Mouse (Mus musculus) gastrocnemius, postnatal 4 days (tissue): ENCODE measurements around the gene Cacng7. TPM values are rescaled to one million over a fixed set of nuclear protein-coding genes. Genes with fewer than 3 reads are reported as not detected.
A peak's percentile ranks its signal among the peaks of the same experiment; 100 is the strongest.

Experiments
- DNase-seq, 2 experiments: peaks; one replicate each; pipeline ENCODE4 v3.0.0; 2021 to 2022; ENCODE audit warnings: low spot score in 2 of 2, mixed read lengths in 2 of 2
- total RNA-seq, 2 experiments: library from RNA; stranded (reverse); gene quantifications; 2 replicates each; pipeline ENCODE4 v1.2.3; 2021

Cacng7 gene
- total RNA-seq, 2 experiments from 2014 or later, result 18.9 to 20.5 TPM

DNA sequence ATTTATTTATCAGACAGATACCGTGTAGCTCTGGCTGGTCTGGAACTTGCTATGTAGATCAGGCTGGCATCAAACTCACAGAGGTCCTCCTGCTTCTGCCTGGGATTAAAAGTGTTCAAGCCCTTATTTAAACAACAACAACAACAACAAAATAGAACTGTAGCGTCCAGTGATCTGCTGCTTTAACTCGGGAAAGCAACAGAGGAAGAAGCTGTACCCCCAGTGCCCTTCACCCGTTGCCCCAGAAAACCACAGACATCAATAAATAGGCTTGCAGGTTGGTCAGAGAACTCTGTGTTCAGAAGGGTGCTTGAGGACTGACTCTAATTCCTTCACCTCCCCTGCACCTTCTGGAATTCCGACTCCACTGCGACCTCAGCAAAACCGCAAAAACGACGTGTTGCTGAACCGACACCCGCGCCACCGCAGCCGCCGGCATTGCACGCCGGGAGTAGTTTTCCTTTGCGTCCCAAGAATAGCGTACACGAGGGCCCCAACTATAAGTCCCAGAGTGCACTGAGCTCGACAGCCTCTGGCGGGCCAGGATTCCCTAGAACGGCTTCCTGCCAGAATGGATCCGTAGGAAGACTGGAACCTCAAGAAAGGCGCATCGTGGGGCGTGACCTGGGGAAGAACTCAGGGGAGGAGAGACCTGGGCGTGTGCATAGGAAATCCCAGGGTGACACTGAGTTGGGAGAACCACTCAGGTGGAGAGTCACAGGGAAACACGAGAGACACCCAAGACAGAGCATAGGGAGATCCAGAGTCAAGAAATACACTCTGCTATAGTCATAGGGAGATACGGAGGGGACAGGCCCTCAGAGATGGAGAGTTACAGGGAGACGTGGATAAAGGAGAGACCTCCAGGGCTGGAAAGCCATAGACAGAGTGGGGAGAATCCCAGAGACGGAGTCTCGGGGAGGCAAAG, 30.9 kb upstream of the Cacng7 start:
- peak in 1 of 2 experiments; percentile 43 for DNase-seq

DNA sequence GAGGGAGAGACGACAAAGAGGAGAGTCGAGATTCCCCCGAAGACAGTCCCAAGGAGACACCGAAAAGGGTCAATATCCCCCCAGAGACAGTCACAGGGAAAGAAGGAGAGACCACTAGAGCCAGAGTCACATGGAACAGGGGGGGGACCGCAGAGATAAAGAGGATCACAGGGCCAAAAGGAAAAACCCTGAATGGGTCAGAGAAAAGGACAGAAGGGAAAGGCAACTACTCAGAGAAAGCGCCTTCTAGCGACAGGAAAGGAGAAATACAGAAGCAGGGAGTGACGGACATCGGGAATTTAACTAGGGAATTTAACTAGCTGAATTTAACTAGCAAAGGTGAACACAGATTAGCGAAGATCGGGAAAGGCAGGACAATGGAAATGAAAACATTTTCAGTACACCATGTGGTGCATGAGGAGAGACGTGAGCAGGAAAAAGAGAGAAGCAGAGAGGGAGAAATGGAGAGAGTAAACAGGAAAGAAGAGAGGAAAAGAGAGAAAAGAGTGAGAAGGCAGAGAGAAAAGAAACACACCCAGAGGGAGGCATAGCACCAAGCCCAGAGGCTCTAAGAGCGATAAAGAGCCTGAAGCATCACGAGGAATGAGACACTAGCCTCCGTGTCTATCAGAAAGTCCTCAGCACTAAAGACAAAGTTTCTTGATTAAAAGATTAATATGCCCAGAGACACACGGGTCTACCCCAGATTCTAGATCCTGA, 30.0 kb upstream of the Cacng7 start:
- DNase-seq, result no peak

DNA sequence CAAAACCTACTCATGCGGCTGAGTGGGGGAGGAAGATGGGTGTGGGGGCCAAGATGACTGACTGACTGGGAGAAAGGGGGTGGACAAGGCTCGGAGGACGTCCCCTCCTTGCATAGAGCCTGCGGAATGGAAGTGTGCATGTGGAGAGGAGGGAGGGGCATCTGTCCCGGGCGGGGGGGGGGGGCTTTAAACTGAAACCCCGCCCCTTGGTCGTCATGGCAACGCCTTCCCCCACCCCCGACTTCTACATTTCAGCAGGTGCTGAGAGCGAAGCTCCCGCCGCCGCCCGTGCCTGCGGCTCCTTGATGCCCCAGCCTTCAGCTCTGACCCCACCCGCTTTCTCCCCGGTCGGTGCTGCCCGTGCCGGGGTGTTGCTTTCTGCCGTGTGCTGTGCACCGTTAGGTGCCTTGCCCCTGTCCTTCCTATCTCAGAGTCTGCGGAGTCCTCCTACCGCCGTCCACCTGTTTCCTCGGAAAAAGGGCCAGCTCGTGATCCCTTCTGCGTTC, 29.4 kb upstream of the Cacng7 start:
- DNase-seq, result no peak

DNA sequence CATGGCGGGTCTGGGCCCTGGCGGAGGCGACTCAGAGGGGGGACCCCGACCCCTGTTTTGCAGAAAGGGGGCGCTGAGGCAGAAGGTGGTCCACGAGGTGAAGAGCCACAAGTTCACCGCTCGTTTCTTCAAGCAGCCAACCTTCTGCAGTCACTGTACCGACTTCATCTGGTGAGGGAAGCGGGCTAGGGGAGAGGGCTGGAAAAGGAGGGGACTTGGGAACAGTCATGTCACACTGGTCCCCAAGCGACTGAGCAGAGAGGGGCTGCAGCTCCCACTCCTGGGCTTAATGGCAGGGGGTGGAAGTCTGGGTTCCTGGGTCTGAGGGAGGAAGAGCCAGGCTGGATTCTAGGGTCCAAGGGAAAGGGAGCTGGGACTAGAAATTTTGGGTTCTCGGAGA, 29.0 kb upstream of the Cacng7 start:
- DNase-seq, result no peak

DNA sequence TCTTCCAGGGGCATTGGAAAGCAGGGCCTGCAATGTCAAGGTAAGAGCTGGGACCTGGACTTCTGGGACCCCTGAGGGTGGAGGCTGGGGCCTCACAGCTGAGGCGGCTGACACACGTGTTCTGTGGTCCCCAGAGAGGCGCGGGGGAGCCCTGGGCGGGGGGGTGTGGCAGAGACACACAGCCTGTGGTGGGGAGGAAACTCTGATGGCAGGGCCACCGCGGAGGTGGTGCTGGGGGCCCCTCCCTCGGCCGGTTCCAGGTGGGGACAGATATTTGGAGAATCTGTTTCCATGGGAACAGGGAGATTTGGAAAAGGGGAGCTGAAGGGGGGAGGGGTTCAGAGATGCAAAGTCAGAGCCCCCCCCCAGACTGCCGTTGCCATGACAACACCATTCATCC, 28.5 kb upstream of the Cacng7 start:
- no peak for DNase-seq

DNA sequence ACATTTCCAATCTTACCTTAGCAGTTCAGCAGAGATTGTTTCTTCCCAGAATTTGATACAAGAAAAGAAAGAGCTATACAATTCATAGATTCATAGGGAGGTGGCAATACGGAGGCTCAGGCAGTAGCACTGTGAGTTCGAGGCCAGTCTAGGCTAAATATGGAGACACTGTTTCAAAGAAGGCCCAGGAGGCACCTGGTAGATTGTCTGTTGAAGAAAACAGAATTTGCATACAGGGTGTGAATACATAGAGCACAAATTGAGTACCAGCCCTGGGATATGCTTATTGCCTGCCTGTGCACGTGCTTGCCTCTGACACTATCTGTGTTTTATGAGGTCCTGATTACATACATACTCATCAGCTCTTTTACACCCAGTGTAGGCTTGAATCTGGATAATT, 26.4 kb upstream of the Cacng7 start:
- DNase-seq, result no peak

DNA sequence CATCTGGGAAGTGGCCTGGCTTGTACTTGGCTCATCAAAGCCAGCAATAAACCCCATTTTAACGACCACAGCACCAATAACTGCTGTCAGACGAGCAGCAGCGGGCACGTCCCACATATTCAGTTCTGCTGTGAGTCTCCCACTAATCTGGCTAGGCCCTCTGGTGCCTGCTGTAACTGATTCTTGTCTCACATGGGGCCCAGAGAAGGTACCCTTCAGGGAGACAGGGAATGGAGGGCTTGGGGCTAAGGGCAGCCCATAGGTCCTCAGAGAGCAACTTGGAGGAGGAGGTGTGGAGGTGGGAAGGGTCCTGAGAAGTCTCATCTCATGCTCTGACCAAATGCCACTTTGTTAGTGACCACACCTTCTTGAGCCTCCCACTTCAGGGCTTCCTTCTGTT, 24.1 kb upstream of the Cacng7 start:
- no peak for DNase-seq

DNA sequence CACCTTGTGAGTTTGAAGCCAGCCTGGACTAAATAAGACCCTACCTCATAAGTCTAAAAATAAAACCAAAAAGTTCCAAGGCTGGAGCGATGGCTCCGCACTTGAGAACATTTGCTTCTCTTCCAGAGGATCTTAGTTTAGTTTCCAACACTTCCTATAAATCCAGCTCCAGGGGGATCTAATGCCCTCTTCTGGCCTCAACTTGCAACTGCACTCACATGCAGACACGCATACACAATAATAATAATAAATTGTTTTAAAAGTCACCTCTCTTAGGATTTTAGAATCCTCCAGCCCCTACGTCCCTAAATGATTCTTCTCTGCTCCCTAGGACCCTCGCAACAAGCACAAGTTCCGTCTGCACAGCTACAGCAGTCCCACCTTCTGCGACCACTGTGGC, 22.5 kb upstream of the Cacng7 start:
- no peak for DNase-seq

DNA sequence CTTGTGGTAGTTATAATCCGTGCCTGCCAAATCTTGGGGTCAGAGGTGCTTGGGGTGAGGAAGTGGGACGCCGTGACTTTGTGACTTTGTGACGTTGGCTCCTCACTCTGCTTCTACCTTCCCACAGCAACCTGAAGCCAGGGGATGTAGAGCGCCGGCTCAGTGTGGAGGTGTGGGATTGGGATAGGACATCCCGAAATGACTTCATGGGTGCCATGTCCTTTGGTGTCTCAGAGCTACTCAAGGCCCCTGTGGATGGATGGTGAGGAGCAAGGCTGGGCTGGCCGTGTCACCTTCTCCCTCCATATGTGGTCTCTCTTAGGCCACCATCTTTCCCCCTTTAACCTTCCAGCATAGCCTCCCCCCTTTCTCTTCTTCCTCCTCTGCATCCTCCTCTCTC, 19.2 kb upstream of the Cacng7 start:
- no peak for DNase-seq

DNA sequence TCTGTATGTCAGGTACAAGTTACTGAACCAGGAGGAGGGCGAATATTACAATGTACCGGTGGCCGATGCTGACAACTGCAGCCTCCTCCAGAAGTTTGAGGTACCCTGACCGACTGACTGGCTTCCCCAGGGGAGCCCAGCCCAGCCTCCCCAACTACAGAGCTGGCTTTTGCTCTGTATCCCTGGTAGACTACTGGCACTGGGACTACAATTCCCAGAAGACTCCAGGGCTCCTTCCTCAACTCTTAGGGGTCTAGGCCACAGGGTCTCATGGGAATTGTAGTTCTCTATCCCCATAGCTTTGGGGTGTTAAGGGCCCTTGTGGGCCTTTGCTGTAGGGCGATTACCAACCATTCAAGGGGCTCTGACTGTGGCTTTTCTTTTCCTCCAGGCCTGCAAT, 18.6 kb upstream of the Cacng7 start:
- DNase-seq, result no peak

DNA sequence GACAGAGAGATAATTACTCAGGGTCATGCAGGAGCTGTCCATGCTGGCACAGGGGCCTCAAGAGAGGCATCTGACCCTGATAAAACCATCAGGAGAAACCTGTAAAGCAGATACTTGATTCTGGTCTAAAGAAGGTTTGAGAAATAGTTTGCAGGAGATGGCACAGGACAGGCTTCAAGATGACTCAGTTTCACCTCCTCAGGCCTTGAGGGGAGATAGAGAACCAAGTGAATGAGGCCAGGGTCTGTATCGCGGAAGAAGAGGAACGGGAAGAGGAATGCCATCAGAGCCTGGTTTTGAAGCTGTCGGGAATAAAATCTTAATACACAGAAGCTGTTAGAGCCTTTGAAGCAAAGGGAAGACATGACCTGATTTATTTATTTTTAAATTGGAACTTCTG, 15.1 kb upstream of the Cacng7 start:
- DNase-seq, result no peak

DNA sequence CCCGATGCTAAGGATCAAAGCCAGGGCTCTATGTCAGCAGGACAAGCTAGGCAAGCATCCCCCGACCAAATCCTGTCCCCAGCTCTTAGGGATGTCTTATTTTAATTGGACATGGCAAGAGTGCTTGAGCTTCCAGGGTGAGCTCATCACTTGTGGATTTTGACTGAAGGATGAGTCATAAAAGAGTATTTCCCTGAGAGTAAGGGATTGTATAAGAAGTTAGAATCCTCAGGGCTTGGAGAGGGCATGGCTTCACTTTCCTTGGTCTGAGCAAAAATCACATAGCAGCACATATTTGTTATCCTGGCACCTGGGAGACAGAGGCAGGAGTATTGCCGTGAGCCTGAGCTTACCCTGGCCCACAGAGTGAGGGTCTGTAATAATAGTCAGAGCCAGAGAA, 11.9 kb upstream of the Cacng7 start:
- no peak for DNase-seq

DNA sequence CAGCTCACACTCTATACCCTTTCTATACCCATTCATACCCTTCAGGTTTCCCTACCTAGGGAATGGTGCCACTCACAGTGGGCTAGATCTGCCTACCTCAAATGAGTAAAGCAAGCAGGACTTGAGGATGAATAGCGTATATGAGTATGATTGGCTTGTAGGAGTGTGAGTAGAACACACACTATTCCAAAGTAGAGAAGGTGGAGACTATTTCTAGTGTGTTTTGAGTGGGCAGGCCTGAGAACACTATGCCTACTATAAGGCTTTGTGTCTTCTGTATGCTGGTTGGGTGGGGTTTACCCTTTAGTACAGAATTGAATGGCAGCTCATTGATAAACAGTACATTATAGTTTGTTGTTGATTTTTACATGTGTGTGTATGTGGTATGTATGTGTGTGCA, 8.9 kb upstream of the Cacng7 start:
- no peak for DNase-seq

DNA sequence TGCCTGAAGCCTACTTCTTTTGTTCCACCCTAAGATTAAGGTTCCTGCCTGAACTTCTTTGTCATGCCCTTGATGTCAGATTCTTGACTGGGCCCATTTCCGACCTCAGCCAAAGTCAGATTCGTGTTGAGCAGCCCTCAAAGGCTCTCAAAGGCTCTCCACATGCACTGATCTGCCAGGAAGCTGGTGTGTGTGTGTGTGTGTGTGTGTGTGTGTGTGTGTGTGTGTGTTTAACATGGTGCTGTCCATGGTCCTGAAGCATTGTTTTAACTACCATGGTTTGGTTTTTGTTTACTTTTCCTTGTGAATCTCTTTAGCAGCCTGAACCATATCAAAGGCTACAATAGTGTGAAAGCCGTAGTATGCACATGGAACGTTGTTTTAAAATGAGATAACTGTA, 4.8 kb upstream of the Cacng7 start:
- no peak for DNase-seq

DNA sequence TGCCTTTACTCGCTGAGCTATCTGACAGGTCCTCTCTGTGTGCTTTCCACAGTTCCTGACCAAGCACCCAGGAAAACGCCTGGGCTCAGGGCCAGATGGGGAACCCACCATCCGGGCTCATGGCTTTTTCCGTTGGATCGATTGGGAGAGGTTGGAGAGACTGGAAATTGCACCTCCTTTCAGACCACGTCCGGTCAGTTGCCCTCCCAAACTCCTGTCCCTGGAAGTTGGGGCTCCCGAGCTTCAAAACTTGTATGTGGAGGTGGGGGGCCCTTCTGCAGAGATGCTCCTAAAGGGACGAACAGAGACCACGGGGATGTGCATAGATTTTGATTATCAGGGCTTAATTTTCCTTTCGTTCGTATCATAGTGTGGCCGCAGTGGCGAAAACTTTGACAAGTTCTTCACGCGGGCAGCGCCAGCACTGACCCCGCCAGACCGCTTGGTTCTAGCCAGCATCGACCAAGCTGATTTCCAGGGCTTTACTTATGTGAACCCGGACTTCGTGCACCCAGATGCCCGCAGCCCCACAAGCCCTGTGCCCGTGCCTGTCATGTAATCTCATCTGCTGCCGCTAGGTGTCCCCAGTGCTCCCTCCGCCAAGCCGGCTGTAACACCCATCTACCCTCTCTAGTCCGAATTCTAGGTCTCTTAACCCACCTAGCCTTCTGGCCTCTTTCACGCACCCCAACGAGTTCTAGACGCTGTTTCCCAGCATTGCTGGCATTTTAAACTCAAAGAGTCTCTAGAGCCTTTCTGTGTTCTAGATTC, 2.8 kb upstream of the Cacng7 start:
- peak; percentile 67 to 76 for DNase-seq

DNA sequence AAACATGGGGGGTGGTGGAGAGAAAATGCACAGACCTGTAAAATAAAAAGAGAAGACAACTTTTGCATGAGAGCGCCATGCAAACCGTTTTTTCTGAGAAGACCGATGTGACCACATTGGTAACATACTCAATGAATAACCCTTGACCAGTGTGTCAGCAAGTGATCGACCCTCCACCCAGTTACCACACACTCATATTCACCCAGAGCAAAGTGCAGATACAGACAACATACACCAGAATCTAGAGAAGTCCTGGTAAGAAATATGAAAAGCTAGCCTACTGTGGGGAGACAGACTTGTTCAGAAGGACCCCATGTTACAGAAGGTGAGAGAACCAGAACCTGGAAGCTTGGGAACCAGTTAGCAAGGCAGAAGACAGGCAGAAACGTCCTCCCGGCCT, 1.6 kb upstream of the Cacng7 start:
- no peak for DNase-seq

DNA sequence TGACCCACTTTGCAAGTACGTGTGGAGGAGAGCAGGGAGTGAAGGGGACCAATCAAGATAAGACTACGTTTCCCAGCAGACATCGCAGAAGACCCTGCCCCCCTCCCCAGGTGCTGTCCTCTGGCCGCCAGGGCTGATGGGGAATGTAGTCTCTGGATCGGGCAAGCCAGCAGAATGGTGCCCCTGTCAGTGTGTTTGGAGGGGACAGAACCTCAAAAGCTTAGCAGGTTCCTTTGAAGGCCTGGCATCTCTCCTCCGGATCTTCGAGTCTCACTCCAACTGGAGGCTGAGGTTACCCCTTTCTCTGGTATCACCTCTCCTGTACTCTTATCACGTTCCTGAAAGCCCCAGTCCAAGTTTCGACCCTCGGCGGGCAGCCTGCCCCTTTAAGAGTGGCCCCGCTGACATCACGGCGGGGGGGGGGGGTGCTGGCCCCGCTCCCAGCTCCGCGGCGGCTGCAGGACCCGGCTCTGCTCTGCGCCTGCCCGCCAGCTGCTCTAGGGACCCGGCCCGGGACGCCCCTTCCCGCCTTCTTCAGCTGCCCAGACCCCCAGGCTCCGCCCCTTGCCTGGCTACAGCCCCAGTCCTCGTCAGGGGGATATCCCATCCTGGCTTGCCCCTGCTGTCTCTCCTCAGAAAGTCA, 1.1 kb upstream of the Cacng7 start:
- peak; percentile 74 to 87 for DNase-seq

DNA sequence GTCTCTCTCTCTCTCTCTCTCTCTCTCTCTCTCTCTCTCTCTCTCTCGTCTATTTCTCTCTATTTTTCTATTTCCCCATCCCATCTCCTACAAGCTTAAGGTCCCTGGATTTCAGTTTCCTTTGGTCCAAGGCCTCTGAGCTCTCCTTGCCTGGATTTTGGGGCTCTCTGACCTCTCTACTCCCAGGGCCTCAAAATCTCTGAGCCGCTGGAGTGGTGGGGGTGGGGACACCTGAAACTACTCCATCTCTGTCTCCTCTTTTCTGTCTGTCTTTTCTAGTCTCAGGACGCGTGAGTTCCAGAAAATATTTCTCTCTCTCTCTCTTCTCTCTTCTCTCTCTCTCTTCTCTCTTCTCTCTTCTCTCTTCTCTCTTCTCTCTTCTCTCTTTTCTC, 535 bp upstream of the Cacng7 start:
- DNase-seq, result no peak

DNA sequence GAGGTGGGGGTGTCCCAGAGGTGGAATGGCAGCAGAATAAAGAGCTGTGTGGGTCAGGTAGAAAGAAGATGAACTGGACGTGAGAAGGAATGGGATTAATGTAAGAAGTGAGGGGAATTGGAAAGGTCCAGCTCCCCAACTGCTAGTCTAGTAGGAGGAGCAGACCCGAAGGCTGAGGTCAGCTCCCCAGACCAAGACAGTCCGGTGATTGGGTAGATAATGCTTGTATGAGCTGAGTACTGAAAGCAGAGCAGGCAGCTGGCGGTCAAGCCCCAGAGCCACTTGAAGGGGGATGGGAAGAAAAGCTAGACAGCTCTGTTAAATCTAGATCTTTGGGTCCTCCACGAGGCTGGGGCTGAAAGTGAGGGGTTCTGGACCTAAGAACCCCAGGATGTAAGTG, 787 bp downstream of the Cacng7 start:
- DNase-seq, result no peak

DNA sequence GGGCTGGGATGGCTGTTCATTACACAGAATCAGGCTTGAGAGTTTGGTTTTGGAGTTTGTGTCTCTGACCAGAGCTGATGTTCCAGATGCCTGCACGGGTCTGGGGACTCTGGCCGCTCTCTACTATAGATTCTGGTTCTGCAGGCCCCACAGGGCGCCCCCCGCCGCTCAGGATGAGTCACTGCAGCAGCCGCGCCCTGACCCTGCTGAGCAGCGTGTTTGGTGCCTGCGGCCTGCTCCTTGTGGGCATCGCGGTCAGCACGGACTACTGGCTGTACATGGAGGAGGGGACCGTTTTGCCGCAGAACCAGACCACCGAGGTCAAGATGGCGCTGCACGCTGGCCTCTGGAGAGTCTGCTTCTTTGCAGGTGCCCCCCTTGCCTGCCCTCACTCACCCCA, 3.7 kb downstream of the Cacng7 start:
- DNase-seq, result no peak

DNA sequence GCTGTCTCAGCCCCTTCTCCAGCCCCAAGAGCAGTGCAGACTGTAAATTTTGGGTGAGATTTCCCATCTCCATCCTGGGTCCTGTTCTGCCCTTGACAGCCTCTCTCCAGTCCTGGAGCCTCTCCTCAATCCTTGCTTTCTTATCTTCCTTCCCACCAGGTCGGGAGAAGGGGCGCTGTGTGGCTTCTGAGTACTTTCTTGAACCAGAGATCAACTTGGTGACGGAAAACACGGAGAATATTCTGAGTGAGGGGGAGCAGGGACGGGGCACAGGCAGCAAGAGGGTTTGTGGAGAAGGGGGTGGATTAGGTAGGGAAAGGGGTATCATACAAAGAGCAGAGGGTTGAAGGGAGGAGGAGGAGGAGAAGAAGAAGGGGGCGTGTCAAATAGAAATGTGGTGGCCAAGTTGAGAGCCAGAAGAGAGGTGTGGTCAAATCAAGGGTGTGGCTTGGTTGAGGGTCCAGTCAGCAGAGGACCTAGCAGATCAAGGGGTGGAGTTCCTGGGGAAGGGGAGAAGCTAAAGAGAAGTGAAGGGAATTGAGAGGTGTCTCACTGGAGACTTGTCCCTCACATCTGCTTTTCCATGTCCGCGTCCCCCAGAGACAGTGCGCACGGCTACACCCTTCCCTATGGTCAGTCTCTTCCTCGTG, 5.7 kb downstream of the Cacng7 start:
- DNase-seq, result no peak
